Mouse (Mus musculus): ENCODE measurements around the gene Gm11213. TPM values are rescaled to one million over a fixed set of nuclear protein-coding genes. Genes with fewer than 3 reads are reported as not detected.
A peak's percentile ranks its signal among the peaks of the same experiment; 100 is the strongest.

Gm11213 gene
- polyA plus RNA-seq, 1 experiment from 2014 or later, result not detected

DNA sequence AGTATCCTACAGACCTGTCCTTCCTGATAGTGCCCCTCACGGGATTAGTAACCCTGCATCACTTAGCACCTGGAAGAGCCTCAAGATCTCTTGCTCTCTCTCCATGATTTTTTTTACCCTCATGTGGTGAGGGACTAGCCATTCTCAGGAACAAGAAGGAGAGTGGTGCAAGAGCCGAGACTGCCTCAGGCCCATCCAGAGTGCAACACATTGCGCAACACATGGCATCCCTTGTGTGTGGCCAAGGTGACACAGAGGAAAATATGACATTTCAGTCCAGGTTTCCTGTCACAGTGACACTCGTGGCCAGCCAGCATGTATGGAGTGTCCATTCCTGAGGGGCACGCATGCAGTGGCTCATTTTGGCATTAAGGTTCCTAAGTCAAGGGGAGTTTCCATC is 32.4 kb downstream of the Gm11213 start:
- no peak overlapping the region for H3K27ac ChIP-seq
- 95% methylated on average over 5 of the region's 5 CpGs for WGBS
- H3K4me2 ChIP-seq (replicated peaks), result no peak overlapping the region

DNA sequence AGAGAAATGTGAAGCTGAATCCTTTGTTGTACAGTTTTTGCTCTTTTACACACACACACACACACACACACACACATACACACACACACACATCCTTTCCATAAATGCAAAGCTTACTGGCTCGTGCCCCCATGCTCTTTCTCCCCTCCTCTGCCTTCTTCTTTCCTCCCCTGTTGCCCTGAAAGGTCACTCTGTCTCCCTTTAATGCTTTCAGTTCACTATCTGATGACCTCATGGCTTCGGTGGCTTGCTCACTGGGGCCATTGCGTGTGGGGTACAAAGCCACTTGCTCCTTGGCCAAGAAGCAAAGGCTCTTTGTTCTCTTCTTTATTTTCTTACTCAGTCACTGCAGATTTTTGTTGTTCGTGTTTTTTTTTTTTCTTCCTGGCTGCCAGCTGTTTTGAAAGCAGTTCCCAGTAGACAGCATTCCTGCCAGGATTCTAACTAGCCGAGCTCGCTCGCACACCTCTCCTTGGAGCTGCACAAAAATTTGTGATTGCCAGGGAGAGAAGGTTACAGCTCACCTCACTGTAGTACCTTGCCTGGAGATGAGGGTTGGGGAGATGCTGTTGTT is 34.8 kb downstream of the Gm11213 start:
- no peaks in the 10 kb centered on the region for H3K27me3 ChIP-seq
- ATAC-seq, result 0 out of 2 replicates have a peak, but pooled peaks have one; percentile 18
- no peaks in the 10 kb centered on the region for H3K9me3 ChIP-seq
- H3K27ac ChIP-seq, result peak overlapping the region; percentile 7; the same call in 1 of the 2 replicates
- peaks cover 13% of the 10 kb centered on the region for H3K4me1 ChIP-seq (replicated peaks)
- WGBS, result 20% methylated on average over 7 of the region's 7 CpGs
- no peak overlapping the region for H3K4me2 ChIP-seq (replicated peaks)
- 0 out of 2 replicates have a peak overlapping the region, but pooled peaks have one; percentile 10 for H3K9ac ChIP-seq (replicated peaks)
- H3K4me3 ChIP-seq (replicated peaks), result no peak overlapping the region
- no peaks in the 10 kb centered on the region for H3K36me3 ChIP-seq

More for the DNA sequence above, 32.4 kb downstream of the Gm11213 start:
- Histone ChIP-seq H3K4me1 (replicated peaks) (peaks cover 13% of the 10 kb centered on the region), H3K36me3 (no peaks in the 10 kb centered on the region), H3K4me3 (replicated peaks) (no peak overlapping the region), H3K9me3 (no peaks in the 10 kb centered on the region), H3K27me3 (no peaks in the 10 kb centered on the region), H3K9ac (replicated peaks) (no peak overlapping the region)
- ATAC-seq, result no peak

DNA sequence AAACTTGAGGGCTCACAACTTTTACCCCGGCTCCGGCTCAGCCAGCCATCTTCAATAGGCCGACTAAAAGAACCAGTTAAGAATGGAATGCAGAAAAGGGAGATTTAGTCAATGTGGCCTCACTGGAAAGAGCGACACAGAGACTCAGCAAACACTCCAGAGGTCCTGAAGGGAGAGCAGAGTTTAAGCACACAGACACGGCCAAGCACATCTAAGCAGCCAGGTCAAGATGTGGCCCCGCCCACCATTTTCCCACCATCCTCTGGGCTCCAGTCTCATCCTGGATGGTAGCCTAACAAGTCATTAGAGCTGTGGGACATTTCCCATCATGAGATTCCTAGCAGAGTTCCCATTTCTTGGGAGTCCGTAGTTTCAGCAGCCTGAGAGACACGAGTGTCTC is 35.7 kb downstream of the Gm11213 start:
- Histone ChIP-seq H3K27ac (no peak overlapping the region), H3K27me3 (no peaks in the 10 kb centered on the region), H3K4me1 (replicated peaks) (peaks cover 13% of the 10 kb centered on the region), H3K9me3 (no peaks in the 10 kb centered on the region), H3K36me3 (no peaks in the 10 kb centered on the region), H3K9ac (replicated peaks) (no peak overlapping the region), H3K4me2 (replicated peaks) (no peak overlapping the region), H3K4me3 (replicated peaks) (no peak overlapping the region)
- ATAC-seq, result no peak
- WGBS, result 81% methylated on average over 8 of the region's 8 CpGs

DNA sequence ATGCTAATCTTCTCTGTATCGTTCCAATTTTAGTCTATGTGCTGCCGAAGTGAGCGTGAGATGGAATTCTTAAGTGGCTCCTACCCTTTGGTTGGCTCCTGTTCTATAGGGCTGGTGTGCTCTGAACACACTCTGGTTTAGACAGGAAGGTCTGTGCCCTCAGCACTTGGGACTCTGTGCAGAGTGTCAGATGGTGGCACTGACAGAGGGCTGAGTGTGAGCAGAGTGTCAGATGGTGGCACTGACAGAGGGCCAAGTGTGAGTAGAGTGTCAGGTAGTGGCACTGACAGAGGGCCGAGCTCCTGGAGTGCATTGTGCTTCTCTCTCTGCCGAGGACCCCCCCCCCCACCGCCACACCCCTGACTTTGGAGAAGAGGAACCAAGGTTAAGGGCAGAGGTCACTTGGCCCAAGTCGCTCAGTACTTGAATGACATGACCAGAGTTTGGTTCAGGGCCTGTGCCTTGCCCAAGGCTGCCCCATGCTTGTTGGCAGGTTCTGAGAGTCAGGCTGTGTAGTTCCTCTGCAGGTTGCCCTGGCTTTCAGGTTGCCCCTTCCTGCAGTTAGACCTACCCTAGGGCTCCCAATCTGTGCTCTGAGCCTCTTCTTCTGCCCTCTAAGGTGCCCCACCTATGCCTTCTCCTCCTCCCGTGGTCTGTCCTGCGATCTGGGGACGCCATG is 37.2 kb downstream of the Gm11213 start:
- no peaks in the 10 kb centered on the region for H3K9me3 ChIP-seq
- H3K9ac ChIP-seq (replicated peaks), result no peak overlapping the region
- no peaks in the 10 kb centered on the region for H3K36me3 ChIP-seq
- no peak overlapping the region for H3K4me3 ChIP-seq (replicated peaks)
- H3K4me1 ChIP-seq (replicated peaks), result peaks cover 13% of the 10 kb centered on the region
- ATAC-seq, result no peak
- no peak overlapping the region for H3K27ac ChIP-seq
- WGBS, result 90% methylated on average over 10 of the region's 10 CpGs
- H3K4me2 ChIP-seq (replicated peaks), result no peak overlapping the region
- no peaks in the 10 kb centered on the region for H3K27me3 ChIP-seq

DNA sequence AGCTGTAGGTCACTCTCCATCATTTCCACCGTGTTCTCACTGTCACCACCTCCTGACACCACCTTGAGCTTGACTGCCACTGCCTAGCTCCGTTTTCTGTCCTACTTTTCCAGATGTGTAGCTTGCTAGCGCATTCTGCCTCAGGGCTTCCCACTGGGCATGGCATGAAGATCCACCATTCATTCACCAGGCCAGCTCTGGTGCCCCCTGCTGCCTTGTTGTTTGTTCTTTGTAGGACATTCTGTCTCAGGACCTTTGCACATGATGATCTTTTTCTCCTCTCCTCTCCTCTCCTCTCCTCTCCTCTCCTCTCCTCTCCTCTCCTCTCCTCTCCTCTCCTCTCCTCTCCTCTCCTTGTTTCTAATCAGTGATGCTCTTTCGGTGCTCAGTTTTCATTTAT is 42.3 kb downstream of the Gm11213 start:
- Histone ChIP-seq H3K9me3 (no peaks in the 10 kb centered on the region), H3K4me3 (replicated peaks) (no peak overlapping the region), H3K9ac (replicated peaks) (no peak overlapping the region), H3K27me3 (0 out of 2 replicates have a peak, but pooled peaks cover 6% of the 10 kb centered on the region), H3K4me1 (replicated peaks) (peaks cover 18% of the 10 kb centered on the region), H3K27ac (no peak overlapping the region), H3K36me3 (no peaks in the 10 kb centered on the region), H3K4me2 (replicated peaks) (no peak overlapping the region)
- ATAC-seq, result no peak
- 84% methylated on average over 4 of the region's 4 CpGs for WGBS

DNA sequence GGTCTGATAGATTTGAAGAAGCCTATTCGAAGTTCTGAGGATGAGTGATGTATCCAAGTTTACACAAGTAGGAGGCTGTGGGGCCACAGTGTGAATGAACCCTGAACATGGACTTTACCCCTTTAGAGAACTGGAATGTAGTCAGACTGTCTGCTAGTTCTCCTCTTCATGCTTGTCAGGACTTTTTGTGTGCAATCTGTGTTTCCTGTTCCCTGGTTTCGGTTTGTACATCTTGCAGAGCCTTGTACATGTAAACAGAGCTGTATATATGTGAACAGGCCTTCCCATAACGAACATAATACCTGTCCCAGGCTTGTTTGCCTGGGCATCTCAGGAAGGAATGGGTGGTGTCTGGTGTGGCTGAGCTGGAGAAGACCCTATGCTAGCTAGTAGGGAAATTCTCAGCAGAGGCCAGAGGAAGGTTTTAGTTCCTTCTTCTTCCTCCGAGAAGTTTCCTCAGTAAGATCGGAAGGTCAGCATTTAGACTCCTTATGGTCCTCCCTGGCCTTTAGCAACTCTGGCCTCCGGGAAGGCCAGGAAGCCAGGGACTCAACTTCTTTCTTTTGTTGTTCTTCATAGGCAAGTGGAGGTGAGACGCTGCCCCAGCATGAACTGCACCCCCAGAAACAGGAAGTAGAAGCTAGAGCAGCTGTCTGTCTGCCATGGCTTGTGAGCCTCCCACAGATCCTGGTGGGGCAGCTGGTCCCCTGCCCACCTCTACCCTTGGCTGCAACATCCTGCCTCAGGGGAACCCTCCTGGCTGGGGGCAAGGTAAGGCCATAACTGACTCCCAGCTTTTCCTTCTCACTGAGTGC is 43.0 kb downstream of the Gm11213 start:
- Histone ChIP-seq H3K27ac (no peak overlapping the region), H3K27me3 (0 out of 2 replicates have a peak, but pooled peaks cover 9% of the 10 kb centered on the region), H3K9ac (replicated peaks) (no peak overlapping the region), H3K36me3 (no peaks in the 10 kb centered on the region), H3K9me3 (no peaks in the 10 kb centered on the region), H3K4me3 (replicated peaks) (no peak overlapping the region), H3K4me1 (replicated peaks) (peaks cover 25% of the 10 kb centered on the region), H3K4me2 (replicated peaks) (no peak overlapping the region)
- ATAC-seq, result no peak
- 87% methylated on average over 7 of the region's 7 CpGs for WGBS

DNA sequence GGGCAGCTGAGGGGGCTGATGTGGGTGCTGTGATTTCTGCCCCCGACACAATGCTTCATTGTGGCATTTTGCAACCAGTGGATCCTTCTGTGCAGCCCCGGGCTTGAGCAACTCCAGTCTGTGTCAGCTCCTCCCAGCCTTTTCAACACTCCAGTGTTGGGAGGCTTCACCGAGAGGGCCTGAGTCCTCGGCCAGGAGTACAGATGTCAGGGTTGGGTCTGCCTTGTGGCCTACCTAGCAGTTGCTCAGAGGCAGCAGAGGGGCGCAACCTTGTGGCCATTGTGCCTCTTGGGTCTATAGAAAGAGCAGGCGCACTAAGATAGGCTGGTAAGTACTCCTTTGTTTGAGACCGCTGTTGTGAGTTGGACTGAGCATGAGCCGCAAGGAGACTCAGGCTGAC is 45.0 kb downstream of the Gm11213 start:
- peaks cover 3% of the 10 kb centered on the region; the same call in 1 of the 2 replicates for H3K36me3 ChIP-seq
- H3K9ac ChIP-seq (replicated peaks), result no peak overlapping the region
- H3K4me1 ChIP-seq (replicated peaks), result peaks cover 25% of the 10 kb centered on the region
- H3K27me3 ChIP-seq, result 0 out of 2 replicates have a peak, but pooled peaks cover 9% of the 10 kb centered on the region
- H3K4me2 ChIP-seq (replicated peaks), result no peak overlapping the region
- ATAC-seq, result 0 out of 2 replicates have a peak, but pooled peaks have one; percentile 5
- H3K9me3 ChIP-seq, result no peaks in the 10 kb centered on the region
- no peak overlapping the region for H3K27ac ChIP-seq
- 45% methylated on average over 8 of the region's 8 CpGs for WGBS
- H3K4me3 ChIP-seq (replicated peaks), result no peak overlapping the region

DNA sequence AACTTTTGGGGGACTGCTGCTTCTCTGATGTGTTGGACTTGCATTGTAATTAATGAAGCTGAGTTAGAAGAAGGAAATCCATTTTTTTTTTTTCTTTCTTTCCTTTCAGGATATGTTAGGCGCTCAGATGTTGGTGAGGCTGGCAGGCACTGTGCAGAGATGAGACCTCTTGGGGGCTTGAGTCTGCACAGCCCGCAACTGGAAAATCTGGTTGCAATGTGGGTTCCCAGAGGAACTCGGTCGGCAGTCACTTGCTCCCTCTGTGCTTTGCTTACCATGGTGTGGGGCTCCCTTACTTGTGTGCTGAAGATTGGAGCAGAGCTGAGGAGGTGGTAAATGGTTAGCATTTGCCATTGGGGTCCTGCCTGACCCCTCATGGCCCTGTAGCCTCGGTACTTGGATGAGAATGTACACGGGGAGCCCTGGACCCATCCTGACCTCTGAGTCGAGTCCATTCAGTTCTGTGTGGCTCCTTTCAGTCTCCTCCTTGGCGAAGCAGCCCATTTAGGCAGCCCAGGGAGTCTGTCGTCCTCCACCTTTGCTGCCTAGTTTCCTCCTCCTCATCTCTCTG is 45.8 kb downstream of the Gm11213 start:
- H3K4me1 ChIP-seq (replicated peaks), result peaks cover 27% of the 10 kb centered on the region
- no peaks in the 10 kb centered on the region for H3K9me3 ChIP-seq
- no peak overlapping the region for H3K27ac ChIP-seq
- peaks cover 5% of the 10 kb centered on the region; the same call in 1 of the 2 replicates for H3K36me3 ChIP-seq
- peak overlapping the region; percentile 87; the same call in 1 of the 2 replicates for H3K9ac ChIP-seq (replicated peaks)
- WGBS, result 45% methylated on average over 9 of the region's 9 CpGs
- H3K4me3 ChIP-seq (replicated peaks), result peak overlapping the region; percentile 67
- H3K4me2 ChIP-seq (replicated peaks), result peak overlapping the region; percentile 90
- 0 out of 2 replicates have a peak, but pooled peaks cover 9% of the 10 kb centered on the region for H3K27me3 ChIP-seq
- ATAC-seq, result peak; percentile 38

DNA sequence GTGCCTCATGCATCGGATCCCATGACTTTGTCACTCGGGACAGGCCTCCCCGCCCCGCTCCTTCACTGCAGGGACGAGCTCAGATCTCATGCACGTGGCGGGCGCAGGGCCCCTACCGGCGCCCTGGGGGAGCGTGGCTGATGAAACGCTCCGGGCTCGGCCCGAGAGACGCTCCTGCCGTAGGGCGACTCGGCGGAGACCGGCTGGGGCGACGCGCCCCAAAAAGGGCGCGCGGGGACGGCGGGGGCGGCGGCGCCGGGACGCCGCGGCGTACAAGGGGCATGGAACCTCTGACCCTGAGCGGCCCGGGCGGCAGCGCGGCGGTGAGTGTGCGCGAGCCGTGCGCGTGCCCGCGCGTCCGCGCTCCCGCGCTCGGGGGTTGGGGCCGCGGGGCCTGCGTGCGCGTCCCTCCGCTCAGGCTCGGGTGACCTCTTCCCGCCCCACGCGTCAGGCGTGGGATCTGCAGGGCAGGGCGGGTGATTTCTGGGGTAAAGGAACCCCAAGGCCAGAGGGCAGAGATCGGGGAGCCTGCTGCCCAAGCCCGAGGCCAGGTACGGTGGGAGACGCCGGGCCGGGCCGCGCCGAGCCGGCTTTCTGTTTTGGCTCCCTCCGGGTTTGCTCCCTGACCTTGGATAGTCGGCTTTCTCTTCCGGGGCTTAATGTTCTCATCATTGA is 46.5 kb downstream of the Gm11213 start, which contains the start of gene Tmem268:
Gene Tmem268, plus strand, starts transcription at position 375 of the 675 bp plus-strand sequence.
- ATAC-seq, result peak; percentile 81
- Histone ChIP-seq H3K9me3 (no peaks in the 10 kb centered on the region), H3K4me2 (replicated peaks) (peak within 1 kb of the TSS; percentile 90), H3K9ac (replicated peaks) (peak within 1 kb of the TSS; percentile 87), H3K36me3 (peaks cover 9% of the 10 kb centered on the region), H3K4me1 (replicated peaks) (peaks cover 30% of the 10 kb centered on the region), H3K27ac (no peak within 1 kb of the TSS), H3K4me3 (replicated peaks) (peak within 1 kb of the TSS; percentile 67), H3K27me3 (0 out of 2 replicates have a peak, but pooled peaks cover 9% of the 10 kb centered on the region)
- under 1% methylated on average over 81 of the region's 81 CpGs for WGBS

DNA sequence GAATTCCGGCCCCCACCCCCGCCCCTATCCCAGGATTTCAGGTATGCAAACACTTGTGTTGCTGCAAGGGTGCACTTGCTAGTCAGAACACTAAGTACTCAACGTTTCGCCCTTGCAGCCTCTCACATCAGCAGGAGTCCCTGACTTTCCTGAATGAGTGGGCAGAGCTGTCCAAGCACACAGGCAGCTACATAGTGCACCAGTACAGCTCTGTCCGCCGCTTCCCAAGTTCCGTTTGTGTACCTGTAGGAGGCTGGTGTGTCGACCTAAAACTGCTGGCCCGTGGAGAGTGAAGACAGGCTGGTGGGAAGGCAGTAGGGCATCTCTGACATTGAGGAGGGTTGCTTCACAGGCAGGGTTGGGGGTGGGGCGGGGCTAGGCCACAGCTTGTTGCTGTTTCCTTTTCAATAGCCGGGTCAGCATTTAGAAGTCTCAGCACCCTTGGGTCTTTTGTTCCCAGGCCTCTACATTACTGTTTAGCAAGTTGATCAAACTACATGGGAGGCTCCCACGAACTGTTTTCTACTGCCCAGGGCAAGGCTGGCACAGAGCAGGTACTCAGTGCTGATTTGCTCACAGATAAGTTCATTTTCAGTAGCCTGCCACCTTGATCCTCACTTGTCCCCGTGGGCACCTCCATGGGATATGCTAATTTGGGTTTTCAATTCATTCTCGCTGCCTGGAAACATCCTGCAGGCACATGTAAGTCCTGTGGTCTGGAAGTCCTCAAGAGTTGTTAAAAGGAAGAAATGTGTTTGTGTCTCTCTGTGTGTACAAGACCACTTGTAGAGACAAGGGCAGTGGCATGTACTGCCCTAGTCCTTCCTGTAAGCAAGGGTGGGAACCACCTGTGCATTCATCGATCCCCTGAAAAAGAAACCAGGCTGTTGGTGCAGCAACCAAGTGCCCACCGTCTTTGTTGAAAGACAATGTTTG is 47.7 kb downstream of the Gm11213 start:
- H3K27me3 ChIP-seq, result 0 out of 2 replicates have a peak, but pooled peaks cover 9% of the 10 kb centered on the region
- H3K4me2 ChIP-seq (replicated peaks), result peak overlapping the region; percentile 90; the same call in 1 of the 2 replicates
- H3K4me3 ChIP-seq (replicated peaks), result no peak overlapping the region
- ATAC-seq, result no peak
- peaks cover 30% of the 10 kb centered on the region for H3K4me1 ChIP-seq (replicated peaks)
- H3K36me3 ChIP-seq, result peaks cover 17% of the 10 kb centered on the region
- WGBS, result 22% methylated on average over 16 of the region's 16 CpGs
- no peak overlapping the region for H3K9ac ChIP-seq (replicated peaks)
- no peaks in the 10 kb centered on the region for H3K9me3 ChIP-seq
- no peak overlapping the region for H3K27ac ChIP-seq
